Mouse (Mus musculus) cerebellum, postnatal 25 days (tissue): ENCODE data around the gene Pigc.

Experiments used
- DNase-seq, 2 experiments: peaks; one replicate each; pipeline ENCODE4 v3.0.0; 2021; ENCODE audit warnings: mixed read lengths in 2 of 2

Pigc gene

GRCm38 (mm10) chr1:161976255-161977182 is 7.5 kb downstream of the Pigc start:
- DNase-seq: peak; percentile 65 to 82

DNA sequence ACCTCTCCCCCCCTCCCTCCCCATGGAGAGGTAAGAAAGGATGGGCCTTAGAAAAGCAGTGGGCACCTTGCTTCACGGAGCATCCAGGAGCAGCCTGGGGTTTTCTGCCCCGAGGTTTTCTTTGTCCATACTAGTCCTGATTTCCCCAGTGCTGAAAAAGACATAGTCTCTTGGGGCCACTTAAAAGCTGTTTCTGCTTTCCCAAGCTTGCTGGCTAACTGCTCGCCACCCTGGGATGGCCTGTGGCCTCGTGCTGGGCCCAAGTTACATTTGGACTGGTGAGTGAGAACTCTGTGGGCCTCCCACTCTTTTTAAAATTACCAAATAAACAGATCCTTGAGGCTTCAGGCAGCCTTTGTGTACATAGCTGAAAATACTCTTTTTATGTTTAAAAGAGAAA is 8.3 kb downstream of the Pigc start:
- no peak for DNase-seq

- DNase-seq: no peak
These were observed 9.3 kb downstream of the Pigc start for GRCm38 (mm10) chr1:161978173-161978700.

- DNase-seq: no peak
These were observed 10.6 kb downstream of the Pigc start, which contains the start of gene 4930558K02Rik for GRCm38 (mm10) chr1:161979536-161979935. 4930558K02Rik (minus strand) TSS chr1:161979636.

- DNase-seq: no peak
These were observed 11.1 kb downstream of the Pigc start for GRCm38 (mm10) chr1:161980046-161980445.

- no peak for DNase-seq
These were observed 11.8 kb downstream of the Pigc start for GRCm38 (mm10) chr1:161980626-161981298.

DNA sequence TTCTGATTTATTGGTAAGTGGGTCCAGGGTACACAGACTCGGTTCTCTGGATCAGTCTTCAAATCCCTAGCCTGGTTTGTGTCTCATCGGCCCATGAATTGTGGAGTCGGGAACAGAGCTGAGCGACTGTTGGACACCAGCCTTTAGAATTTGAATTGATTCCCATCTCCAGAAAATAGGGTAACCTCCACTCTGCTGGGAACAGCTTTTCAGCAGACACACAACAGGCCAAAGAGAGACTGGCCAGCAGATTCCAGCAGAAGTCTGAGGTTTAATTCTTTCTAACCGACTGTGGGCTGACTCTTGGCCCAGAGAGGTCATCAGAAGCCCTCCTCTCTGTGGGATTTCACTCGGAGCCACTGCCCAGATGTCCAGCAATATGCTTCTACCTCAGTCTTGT is 14.5 kb downstream of the Pigc start:
- DNase-seq: no peak

GRCm38 (mm10) chr1:161983979-161984566 is 15.1 kb downstream of the Pigc start:
- no peak for DNase-seq

DNA sequence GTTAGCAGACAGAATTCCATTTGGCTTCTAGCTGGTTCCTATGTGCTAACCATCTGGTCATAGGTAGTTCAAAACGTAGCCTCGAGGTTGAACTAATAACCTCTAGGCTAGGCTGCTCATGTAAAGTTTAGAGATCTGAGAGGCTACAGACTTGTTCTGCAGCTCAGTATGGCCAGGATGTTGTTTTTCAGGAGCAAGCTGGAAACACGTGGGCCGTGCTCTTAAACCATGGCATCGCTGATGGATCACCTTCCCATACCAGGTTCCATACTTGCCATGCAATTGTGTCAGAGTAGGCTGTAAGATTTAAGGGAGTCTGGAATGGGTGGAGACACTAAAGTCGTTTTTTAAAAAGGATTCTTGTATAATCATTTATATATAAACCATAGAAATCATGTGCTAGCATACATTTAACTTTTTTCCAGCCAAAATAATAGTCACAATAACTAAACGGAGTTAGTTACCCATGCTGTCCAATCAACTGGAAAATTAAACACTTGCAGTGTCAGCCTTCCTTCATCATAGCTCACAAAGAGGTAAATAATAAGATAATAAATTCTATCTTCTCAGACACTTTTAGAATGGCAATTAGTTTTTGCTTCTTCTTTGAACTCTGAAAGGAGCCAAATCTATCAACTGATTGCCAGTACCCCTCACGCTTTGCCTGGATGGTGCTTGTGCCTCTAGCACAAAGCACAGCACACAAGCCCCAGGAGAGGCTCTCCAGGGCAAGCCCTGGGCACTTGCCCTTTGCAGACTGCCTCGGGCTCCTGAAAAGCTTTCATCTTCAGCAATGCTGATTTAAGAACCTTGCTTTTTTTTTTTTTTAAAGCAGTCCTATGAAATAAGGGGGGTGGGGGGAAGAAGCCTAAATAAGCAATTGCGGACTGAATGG is 21.9 kb downstream of the Pigc start:
- no peak for DNase-seq

DNA sequence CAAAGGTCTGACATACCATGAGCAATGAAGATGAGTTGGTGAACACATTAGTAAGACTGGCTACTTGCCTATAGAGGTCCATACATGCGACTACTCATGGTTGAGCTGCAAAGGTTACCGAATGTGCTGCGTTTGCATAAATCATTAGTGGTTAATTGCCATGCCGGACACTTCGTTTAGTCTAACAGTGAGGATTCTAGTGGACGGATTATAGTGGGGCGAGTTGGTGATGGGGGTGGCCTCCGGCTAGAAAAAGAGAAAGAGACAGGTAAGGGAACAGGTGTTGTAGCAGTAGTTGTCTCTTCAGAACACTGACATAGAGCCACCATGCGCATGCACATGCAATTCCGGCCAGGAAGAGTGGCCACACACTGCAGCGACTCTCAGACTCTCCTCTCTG is 22.9 kb downstream of the Pigc start:
- no peak for DNase-seq

DNA sequence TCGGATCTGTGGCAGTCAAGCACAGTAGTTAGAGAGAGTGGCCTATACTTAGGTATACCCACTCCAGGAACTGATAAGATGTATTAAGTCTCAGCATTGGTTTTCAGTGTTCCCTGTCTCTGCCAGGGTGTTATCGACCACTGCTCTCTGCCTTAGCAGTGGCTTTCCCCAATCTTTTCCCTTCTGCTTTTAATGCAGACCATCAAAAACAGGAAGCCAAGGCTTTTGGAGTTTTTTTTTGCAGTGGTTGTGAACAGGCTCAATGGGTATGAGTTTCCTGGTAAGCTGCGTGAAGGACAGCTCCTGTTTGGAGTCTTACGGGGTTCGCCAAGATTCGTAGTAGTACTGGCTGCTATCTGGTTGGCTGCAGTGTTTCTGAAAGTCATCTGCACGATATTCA is 23.4 kb downstream of the Pigc start:
- no peak for DNase-seq

- DNase-seq: no peak
These were observed 29.8 kb downstream of the Pigc start for GRCm38 (mm10) chr1:161998781-161999180.

- no peak for DNase-seq
These were observed 30.4 kb downstream of the Pigc start for GRCm38 (mm10) chr1:161999338-161999737.

GRCm38 (mm10) chr1:161999882-162000371 is 30.9 kb downstream of the Pigc start:
- peak; percentile 43 to 47 for DNase-seq

- peak; percentile 45 to 49 for DNase-seq
These were observed 32.3 kb downstream of the Pigc start for GRCm38 (mm10) chr1:162001328-162001727.

DNA sequence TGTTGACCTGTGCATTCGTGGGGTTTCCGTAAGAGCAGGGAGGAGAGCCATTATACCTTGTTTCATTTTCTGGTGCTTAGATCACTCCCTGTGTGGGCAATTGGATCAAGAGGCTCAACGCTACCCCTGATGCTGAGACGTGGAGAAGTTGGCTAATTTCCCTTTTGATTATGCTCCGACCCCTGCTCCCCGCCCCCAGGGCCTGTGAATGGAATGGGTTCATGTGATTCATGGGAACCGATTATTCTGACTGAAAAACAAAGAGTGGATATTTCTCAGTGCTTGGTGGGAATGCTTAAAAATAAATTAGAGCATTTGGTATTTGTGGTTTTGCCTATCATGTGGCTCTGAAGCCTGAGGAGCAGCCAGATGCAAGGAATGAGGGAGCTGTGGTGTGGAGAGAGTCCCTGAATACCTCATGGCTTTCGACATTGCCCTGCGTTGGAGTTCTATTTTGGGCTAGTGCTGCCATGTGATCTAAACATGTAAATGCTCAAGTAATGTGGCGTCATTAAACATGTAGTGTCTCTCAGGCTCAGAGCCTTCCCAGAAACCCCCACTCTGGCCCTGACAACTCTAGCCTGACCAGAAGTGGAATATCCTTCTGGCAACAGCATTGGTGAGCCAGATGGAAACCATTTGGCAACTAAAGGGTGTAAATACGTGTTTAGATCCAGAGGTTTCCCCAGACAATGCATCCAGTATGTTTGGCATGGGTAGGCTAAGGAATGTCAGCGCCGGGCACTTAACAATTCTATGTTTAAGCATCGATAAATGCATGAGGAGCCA is 34.9 kb downstream of the Pigc start:
- no peak for DNase-seq

DNA sequence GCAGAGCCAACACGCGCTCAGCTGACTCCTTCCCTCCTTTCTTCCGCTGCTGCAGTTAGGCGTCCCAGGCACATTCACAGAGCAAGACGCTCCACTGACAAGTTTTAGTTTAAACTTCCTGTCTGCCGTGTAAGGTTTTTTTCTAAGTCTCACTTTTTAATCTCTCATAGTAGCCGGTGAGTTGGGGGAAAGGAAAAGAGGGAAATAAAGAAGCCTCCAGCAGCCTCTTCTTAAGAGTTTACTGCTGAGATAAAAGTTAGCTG is 35.5 kb downstream of the Pigc start:
- DNase-seq: no peak

- DNase-seq: no peak
These were observed 36.1 kb downstream of the Pigc start for GRCm38 (mm10) chr1:162004821-162005770.

DNA sequence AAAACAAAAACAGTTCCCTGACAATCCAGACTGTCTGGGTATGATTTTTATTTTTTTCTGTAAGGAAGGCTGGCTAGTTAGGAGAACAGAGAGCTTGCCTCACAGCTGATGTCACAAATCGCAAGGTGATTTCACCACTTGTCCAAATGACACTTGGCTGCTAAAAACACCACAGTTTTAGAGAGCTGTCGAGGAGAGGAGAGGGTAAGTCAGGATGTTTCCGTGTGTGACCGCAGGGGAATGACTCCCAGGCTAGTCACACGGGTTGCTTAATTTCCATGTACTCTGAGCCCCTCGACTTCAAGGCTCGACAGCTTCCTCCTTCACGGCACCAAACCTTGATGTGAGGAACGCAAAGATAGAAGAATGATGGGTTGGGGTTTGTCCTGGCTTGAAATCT is 37.1 kb downstream of the Pigc start:
- DNase-seq: no peak

- no peak for DNase-seq
These were observed 39.2 kb downstream of the Pigc start for GRCm38 (mm10) chr1:162008208-162008607.
